Mouse (Mus musculus): ENCODE results near the gene Lbx1.

GRCm38 (mm10) chr19:45262995-45263394, 27.4 kb upstream of the Lbx1 start:
- TF ChIP-seq CTCF (IDR thresholded peaks at IDR 0.05; ENCODE audit: borderline replicate concordance, insufficient read depth, low read length) (no peak), POLR2A (IDR thresholded peaks at IDR 0.05; ENCODE audit: low read depth, low read length) (no peak)

Data from embryonic fibroblast, embryonic 13.5 days (primary cell).